Mouse (Mus musculus): Measurements from ENCODE around the gene Mtmr12. TPM values are rescaled to one million over a fixed set of nuclear protein-coding genes. Genes with fewer than 3 reads are reported as not detected.
A peak's percentile ranks its signal among the peaks of the same experiment; 100 is the strongest.

Mtmr12 gene
- polyA plus RNA-seq, 1 experiment = 49.2 TPM

DNA sequence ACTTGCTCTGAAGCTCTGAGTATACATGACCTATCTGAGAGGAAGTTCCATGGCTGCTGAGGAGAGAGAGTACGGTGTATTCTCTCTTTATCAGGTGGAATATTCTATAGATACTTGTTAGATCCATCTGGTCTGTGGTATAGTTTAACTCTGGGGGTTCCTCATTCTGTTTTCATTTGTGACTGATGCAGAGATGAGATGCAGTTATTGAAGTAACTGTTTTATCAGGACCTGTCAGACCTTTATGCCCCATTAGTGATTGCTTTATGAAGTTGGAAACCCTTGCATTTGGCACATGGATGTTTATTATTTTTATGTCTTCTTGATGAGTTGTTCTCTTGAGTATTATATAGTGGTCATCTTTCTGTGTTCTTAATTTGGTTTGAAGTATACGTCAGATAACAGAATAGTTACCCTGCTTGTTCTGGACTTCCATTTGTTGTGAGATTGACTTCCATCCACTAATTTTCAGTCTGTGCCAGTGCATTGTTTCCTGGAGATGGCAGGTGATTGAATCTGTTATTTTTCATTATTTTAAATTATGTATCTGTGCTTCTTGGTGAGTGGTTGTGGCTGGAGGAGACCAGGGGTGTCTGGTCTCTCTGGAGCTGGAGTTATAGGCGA, 36.0 kb downstream of the Mtmr12 start:
- Histone ChIP-seq H3K4me1 (replicated peaks; ENCODE audit: control insufficient read depth, insufficient read depth, low read length) (no peaks in the 10 kb centered on the region), H3K4me3 (ENCODE audit: control insufficient read depth, insufficient read depth, low read length) (no peak overlapping the region), H3K36me3 (ENCODE audit: control insufficient read depth, insufficient read depth, low read length) (peaks cover 63% of the 10 kb centered on the region), H3K27ac (ENCODE audit: control insufficient read depth, insufficient read depth, low read length) (no peak overlapping the region), H3K27me3 (ENCODE audit: control insufficient read depth, insufficient read depth, low read length) (no peaks in the 10 kb centered on the region)
- WGBS = 96% methylated on average over 3 of the region's 3 CpGs
- DNase-seq = no peak
- no peak for TF ChIP-seq CTCF (IDR thresholded peaks at IDR 0.05; ENCODE audit: borderline replicate concordance, control insufficient read depth, extremely low read depth, insufficient read depth, low read length, poor library complexity)
- TF ChIP-seq POLR2A (IDR thresholded peaks at IDR 0.05; ENCODE audit: control insufficient read depth, extremely low read depth, insufficient read depth, low read length, poor library complexity) = no peak

DNA sequence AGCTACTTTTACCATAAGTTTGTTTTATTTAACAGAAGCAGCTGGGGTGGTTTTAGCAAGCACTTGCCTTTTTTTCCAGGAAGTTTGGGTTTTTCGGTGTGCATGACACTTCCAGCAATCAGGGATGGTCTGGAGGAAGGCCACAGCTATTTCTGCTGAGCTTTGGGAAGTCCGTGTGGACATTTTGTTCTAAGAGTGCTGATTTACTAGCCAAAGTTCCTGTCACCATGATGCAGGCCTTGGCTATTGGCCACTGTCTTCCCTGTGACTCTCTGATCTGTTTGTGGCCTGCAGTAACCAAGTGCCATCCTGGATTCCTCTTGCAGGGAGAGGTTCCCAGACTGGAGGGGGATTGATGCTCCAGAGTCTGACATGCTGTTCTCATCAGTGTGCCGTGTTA, 39.0 kb downstream of the Mtmr12 start:
- TF ChIP-seq POLR2A (IDR thresholded peaks at IDR 0.05; ENCODE audit: control insufficient read depth, extremely low read depth, insufficient read depth, low read length, poor library complexity) (no peak), CTCF (IDR thresholded peaks at IDR 0.05; ENCODE audit: borderline replicate concordance, control insufficient read depth, extremely low read depth, insufficient read depth, low read length, poor library complexity) (no peak)
- DNase-seq = no peak
- Histone ChIP-seq H3K4me3 (ENCODE audit: control insufficient read depth, insufficient read depth, low read length) (no peak overlapping the region), H3K27me3 (ENCODE audit: control insufficient read depth, insufficient read depth, low read length) (no peaks in the 10 kb centered on the region), H3K4me1 (replicated peaks; ENCODE audit: control insufficient read depth, insufficient read depth, low read length) (no peaks in the 10 kb centered on the region), H3K27ac (ENCODE audit: control insufficient read depth, insufficient read depth, low read length) (no peak overlapping the region), H3K36me3 (ENCODE audit: control insufficient read depth, insufficient read depth, low read length) (peaks cover 53% of the 10 kb centered on the region)
- WGBS = 94% methylated on average over 3 of the region's 3 CpGs

DNA sequence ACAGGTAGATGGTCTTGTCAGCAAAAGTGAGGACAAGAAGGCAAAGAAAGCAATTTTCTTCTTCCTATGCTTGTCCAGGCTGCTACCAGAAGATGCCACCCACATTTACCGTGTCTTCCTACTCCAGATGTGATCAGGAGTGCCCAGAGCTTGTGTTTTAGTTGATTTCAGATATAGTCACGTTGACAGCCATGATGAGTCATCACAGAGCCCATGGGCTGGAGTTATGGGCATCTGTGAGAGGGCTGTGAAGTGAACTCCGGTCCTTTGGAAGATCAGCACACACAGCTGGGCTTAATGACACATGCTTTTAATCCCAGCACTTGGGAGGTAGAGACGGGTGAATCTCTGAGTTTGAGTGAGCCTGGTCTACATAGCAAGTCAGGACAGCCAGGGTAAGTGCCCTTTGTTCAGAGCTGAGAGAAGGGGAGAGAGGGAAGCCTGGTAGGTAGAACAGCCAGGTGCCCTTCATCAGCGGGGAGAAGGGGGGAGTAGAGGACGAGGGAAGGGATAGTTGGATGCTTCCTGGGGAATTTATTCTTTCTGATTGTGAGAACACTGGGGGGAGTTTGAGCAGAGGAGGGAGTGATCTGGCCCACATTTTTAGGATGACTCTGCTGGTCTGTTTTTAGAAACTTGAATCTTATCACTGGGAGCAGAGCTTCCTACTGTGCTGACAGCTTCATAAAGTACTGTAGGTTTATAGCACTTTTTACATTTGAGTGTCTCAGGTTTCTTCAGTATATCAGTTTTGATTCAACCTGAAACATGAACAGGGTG, 40.9 kb downstream of the Mtmr12 start:
- Histone ChIP-seq H3K27me3 (ENCODE audit: control insufficient read depth, insufficient read depth, low read length) (no peaks in the 10 kb centered on the region), H3K4me3 (ENCODE audit: control insufficient read depth, insufficient read depth, low read length) (no peak overlapping the region), H3K36me3 (ENCODE audit: control insufficient read depth, insufficient read depth, low read length) (peaks cover 38% of the 10 kb centered on the region), H3K4me1 (replicated peaks; ENCODE audit: control insufficient read depth, insufficient read depth, low read length) (no peaks in the 10 kb centered on the region), H3K27ac (ENCODE audit: control insufficient read depth, insufficient read depth, low read length) (no peak overlapping the region)
- no peak for TF ChIP-seq CTCF (IDR thresholded peaks at IDR 0.05; ENCODE audit: borderline replicate concordance, control insufficient read depth, extremely low read depth, insufficient read depth, low read length, poor library complexity)
- no peak for TF ChIP-seq POLR2A (IDR thresholded peaks at IDR 0.05; ENCODE audit: control insufficient read depth, extremely low read depth, insufficient read depth, low read length, poor library complexity)
- 86% methylated on average over 6 of the region's 6 CpGs for WGBS
- no peak for DNase-seq

DNA sequence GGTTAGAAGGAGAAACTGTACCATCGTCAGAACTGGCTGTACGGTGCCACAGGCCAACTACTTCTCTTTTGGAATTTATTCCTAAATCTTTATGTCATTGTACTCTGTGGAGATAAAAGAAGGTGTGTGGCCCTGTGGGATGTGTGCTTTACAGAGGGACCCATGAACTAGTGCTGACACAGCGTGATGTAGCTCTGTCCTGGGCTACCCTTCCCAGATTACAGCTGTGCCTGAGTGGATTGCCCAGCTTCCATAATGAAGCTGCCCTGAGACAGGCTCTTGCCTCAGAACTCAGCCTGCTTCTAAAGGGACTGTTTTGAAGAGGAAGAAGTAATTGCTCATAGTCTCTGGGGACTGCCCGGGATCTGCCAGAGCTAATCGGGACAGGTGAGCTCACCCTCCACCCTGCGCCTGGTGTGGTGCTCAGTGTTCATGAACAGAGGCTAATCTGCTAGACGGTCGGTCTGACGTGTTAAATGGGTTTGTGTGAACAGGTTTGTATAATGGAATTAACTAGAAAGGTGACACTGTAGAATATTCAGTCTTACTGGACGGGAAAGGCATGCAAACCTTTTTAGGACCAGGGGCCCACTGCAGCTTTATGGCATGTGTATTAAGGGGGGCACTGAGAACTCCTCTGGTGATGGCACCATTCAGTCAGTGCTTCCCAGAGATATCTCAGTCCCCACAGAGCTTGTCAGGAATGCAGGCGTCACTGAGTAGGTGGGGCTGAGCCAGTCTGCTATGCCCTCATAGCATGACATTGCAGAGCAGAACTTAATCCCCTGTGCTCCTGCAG, 41.7 kb downstream of the Mtmr12 start:
- Histone ChIP-seq H3K27me3 (ENCODE audit: control insufficient read depth, insufficient read depth, low read length) (no peaks in the 10 kb centered on the region), H3K27ac (ENCODE audit: control insufficient read depth, insufficient read depth, low read length) (no peak overlapping the region), H3K4me1 (replicated peaks; ENCODE audit: control insufficient read depth, insufficient read depth, low read length) (no peaks in the 10 kb centered on the region), H3K4me3 (ENCODE audit: control insufficient read depth, insufficient read depth, low read length) (no peak overlapping the region), H3K36me3 (ENCODE audit: control insufficient read depth, insufficient read depth, low read length) (peaks cover 45% of the 10 kb centered on the region)
- DNase-seq = no peak
- 91% methylated on average over 11 of the region's 11 CpGs for WGBS
- TF ChIP-seq CTCF (IDR thresholded peaks at IDR 0.05; ENCODE audit: borderline replicate concordance, control insufficient read depth, extremely low read depth, insufficient read depth, low read length, poor library complexity) = no peak
- no peak for TF ChIP-seq POLR2A (IDR thresholded peaks at IDR 0.05; ENCODE audit: control insufficient read depth, extremely low read depth, insufficient read depth, low read length, poor library complexity)

DNA sequence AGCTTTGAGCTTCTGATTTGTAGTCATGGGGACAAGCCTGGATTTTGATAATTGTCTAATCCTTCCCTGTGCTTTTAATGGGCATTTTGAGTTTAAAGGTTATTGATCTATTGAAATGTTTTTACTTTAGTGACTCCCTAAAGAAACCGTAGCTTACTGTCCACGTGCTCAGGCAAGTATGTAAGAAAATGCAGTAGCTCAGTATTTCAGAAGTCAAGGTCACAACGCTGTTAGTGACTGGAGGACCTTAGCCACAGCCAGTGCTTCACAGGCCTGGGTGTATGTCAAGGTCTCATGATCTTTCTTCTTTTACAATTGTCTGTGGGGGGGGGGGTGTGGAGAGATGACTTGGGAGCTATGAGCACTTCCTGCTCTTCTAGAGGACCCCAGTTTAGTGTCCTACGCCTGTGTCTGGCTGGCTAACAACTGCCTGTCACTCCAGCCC, 42.4 kb downstream of the Mtmr12 start:
- TF ChIP-seq CTCF (IDR thresholded peaks at IDR 0.05; ENCODE audit: borderline replicate concordance, control insufficient read depth, extremely low read depth, insufficient read depth, low read length, poor library complexity) (no peak), POLR2A (IDR thresholded peaks at IDR 0.05; ENCODE audit: control insufficient read depth, extremely low read depth, insufficient read depth, low read length, poor library complexity) (no peak)
- Histone ChIP-seq H3K4me3 (ENCODE audit: control insufficient read depth, insufficient read depth, low read length) (no peak overlapping the region), H3K27me3 (ENCODE audit: control insufficient read depth, insufficient read depth, low read length) (no peaks in the 10 kb centered on the region), H3K36me3 (ENCODE audit: control insufficient read depth, insufficient read depth, low read length) (peaks cover 51% of the 10 kb centered on the region), H3K4me1 (replicated peaks; ENCODE audit: control insufficient read depth, insufficient read depth, low read length) (no peaks in the 10 kb centered on the region), H3K27ac (ENCODE audit: control insufficient read depth, insufficient read depth, low read length) (no peak overlapping the region)
- 97% methylated on average over 4 of the region's 4 CpGs for WGBS
- no peak for DNase-seq

DNA sequence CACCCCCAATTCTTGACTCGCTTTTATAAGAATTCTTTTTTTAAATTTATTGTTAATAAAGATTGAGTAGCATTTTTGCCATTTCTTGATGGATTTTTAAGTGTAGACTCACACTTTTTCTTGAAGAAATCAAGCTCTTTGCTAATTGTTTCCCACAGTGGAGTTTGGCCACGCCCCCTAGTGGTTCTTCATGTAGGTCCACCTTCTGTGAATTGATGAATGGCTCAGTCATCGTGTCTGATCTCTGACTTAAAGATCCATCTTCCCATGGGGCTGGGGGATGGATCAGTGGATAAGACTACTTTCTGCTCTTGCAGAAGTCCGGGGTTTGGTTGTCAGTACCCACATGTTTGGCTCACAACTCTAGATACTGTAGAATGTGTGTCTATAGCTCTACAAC, 43.5 kb downstream of the Mtmr12 start:
- TF ChIP-seq CTCF (IDR thresholded peaks at IDR 0.05; ENCODE audit: borderline replicate concordance, control insufficient read depth, extremely low read depth, insufficient read depth, low read length, poor library complexity) (no peak), POLR2A (IDR thresholded peaks at IDR 0.05; ENCODE audit: control insufficient read depth, extremely low read depth, insufficient read depth, low read length, poor library complexity) (no peak)
- WGBS = 57% methylated on average over 4 of the region's 4 CpGs
- Histone ChIP-seq H3K4me1 (replicated peaks; ENCODE audit: control insufficient read depth, insufficient read depth, low read length) (no peaks in the 10 kb centered on the region), H3K27me3 (ENCODE audit: control insufficient read depth, insufficient read depth, low read length) (no peaks in the 10 kb centered on the region), H3K4me3 (ENCODE audit: control insufficient read depth, insufficient read depth, low read length) (no peak overlapping the region), H3K36me3 (ENCODE audit: control insufficient read depth, insufficient read depth, low read length) (peaks cover 54% of the 10 kb centered on the region), H3K27ac (ENCODE audit: control insufficient read depth, insufficient read depth, low read length) (no peak overlapping the region)
- DNase-seq = peak; percentile 56
